Mouse (Mus musculus) kidney, adult 2 months (tissue): ENCODE data around the gene Rasl10a.

Source experiments
- CTCF ChIP-seq: fragments of 200-500 bp; conservative IDR thresholded peaks from 2 replicates; pipeline ENCODE4 v1.5.1; 2011; ENCODE audit warnings: low read depth, mild to moderate bottlenecking, control low read depth, low read length, moderate library complexity, mixed read lengths; ENCODE audit not compliant: insufficient read depth, insufficient read length
- POLR2A ChIP-seq: fragments of 200-500 bp; IDR thresholded peaks from one replicate; pipeline ENCODE4 v1.6.1; 2011; ENCODE audit warnings: low read depth, low read length, control low read depth

DNA sequence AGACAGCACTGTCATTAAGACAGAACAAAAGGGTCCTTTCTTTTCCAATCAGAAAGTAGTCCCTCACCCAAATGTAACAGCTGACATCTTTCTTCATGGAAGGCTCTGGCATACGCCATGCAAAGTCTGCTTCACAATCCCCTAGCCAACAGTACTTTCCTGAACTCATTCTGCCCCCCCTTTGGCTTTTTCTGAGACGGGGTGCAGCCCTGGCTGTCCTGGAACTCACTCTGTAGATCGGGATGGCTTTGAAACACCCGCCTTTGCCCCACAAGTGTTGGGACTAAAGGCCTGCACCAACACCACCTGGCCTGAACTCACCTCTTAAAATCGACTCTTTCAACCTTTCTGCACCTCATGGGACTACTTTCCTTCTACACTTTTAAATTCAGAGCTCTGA lies 37.9 kb downstream of the Rasl10a start:
- TF ChIP-seq POLR2A, result no peak
- no peak for TF ChIP-seq CTCF
